Mouse (Mus musculus): ENCODE measurements around the gene Hspa1l. TPM values are rescaled to one million over a fixed set of nuclear protein-coding genes. Genes with fewer than 3 reads are reported as not detected.

The Hspa1l gene
- polyA plus RNA-seq, 1 experiment, result 0.28 TPM

DNA sequence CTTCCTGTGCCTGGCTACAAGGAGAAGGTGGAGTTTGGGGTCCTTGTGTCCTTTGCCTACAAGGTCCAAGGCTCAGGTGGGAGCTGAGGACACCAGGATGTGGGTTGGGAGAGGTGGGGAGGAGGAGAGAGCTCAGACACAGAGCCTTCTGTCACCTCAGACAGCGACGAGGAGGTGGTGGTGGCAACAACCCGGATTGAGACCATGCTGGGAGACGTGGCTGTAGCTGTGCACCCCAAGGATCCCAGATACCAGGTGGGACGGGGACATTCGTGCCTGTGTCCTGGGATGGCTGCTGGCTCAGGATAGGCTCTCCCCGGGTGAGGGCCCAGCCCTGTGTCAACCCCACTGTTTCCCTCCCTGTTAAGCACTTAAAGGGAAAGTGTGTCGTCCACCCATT is 38.9 kb downstream of the Hspa1l start:
- Histone ChIP-seq H3K27ac (ENCODE audit: control insufficient read depth, insufficient read depth, low read length) (no peak overlapping the region), H3K4me3 (ENCODE audit: control insufficient read depth, insufficient read depth, low read length) (no peak overlapping the region), H3K36me3 (ENCODE audit: control insufficient read depth, insufficient read depth, low read length) (peaks cover 29% of the 10 kb centered on the region), H3K4me1 (replicated peaks; ENCODE audit: control insufficient read depth, insufficient read depth, low read length) (peaks cover 4% of the 10 kb centered on the region), H3K27me3 (ENCODE audit: control insufficient read depth, insufficient read depth, low read length) (no peaks in the 10 kb centered on the region)
- TF ChIP-seq POLR2A (IDR thresholded peaks at IDR 0.05; ENCODE audit: control insufficient read depth, extremely low read depth, insufficient read depth, low read length, poor library complexity) (no peak), CTCF (IDR thresholded peaks at IDR 0.05; ENCODE audit: borderline replicate concordance, control insufficient read depth, extremely low read depth, insufficient read depth, low read length, poor library complexity) (no peak)
- 92% methylated on average over 8 of the region's 8 CpGs for WGBS
- DNase-seq, result no peak

GRCm38 (mm10) chr17:35012430-35012829 is 39.9 kb downstream of the Hspa1l start:
- no peak for TF ChIP-seq CTCF (IDR thresholded peaks at IDR 0.05; ENCODE audit: borderline replicate concordance, control insufficient read depth, extremely low read depth, insufficient read depth, low read length, poor library complexity)
- no peak for TF ChIP-seq POLR2A (IDR thresholded peaks at IDR 0.05; ENCODE audit: control insufficient read depth, extremely low read depth, insufficient read depth, low read length, poor library complexity)
- WGBS, result 93% methylated on average over 13 of the region's 13 CpGs
- peaks cover 29% of the 10 kb centered on the region for H3K36me3 ChIP-seq (ENCODE audit: control insufficient read depth, insufficient read depth, low read length)
- peaks cover 14% of the 10 kb centered on the region for H3K4me1 ChIP-seq (replicated peaks; ENCODE audit: control insufficient read depth, insufficient read depth, low read length)
- H3K27ac ChIP-seq (ENCODE audit: control insufficient read depth, insufficient read depth, low read length), result no peak overlapping the region
- no peak overlapping the region for H3K4me3 ChIP-seq (ENCODE audit: control insufficient read depth, insufficient read depth, low read length)
- DNase-seq, result no peak
- H3K27me3 ChIP-seq (ENCODE audit: control insufficient read depth, insufficient read depth, low read length), result no peaks in the 10 kb centered on the region

GRCm38 (mm10) chr17:35013221-35013620 is 40.7 kb downstream of the Hspa1l start:
- Histone ChIP-seq H3K4me3 (ENCODE audit: control insufficient read depth, insufficient read depth, low read length) (no peak overlapping the region), H3K4me1 (replicated peaks; ENCODE audit: control insufficient read depth, insufficient read depth, low read length) (peaks cover 14% of the 10 kb centered on the region), H3K36me3 (ENCODE audit: control insufficient read depth, insufficient read depth, low read length) (peaks cover 29% of the 10 kb centered on the region), H3K27ac (ENCODE audit: control insufficient read depth, insufficient read depth, low read length) (no peak overlapping the region), H3K27me3 (ENCODE audit: control insufficient read depth, insufficient read depth, low read length) (no peaks in the 10 kb centered on the region)
- no peak for DNase-seq
- 89% methylated on average over 6 of the region's 6 CpGs for whole genome bisulfite sequencing
- TF ChIP-seq POLR2A (IDR thresholded peaks at IDR 0.05; ENCODE audit: control insufficient read depth, extremely low read depth, insufficient read depth, low read length, poor library complexity), result no peak

DNA sequence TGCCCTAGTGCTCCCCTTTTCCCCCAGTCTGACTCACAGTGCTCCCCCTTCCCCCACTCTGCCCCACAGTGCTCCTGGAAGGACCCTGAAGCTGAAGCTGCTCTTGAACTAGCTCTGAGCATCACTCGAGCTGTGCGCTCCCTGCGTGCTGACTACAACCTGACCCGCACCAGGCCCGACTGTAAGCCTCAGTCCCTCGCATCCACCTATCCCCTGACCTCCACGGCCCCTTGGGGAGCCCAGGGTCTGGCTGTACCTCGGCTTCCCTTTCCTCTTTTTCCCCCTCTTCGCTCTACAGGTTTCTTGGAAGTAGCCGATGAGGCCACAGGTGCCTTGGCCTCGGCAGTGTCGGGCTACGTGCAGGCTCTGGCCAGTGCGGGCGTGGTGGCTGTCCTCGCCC is 42.8 kb downstream of the Hspa1l start:
- H3K27me3 ChIP-seq (ENCODE audit: control insufficient read depth, insufficient read depth, low read length), result no peaks in the 10 kb centered on the region
- no peak overlapping the region for H3K27ac ChIP-seq (ENCODE audit: control insufficient read depth, insufficient read depth, low read length)
- H3K4me3 ChIP-seq (ENCODE audit: control insufficient read depth, insufficient read depth, low read length), result no peak overlapping the region
- no peak for TF ChIP-seq CTCF (IDR thresholded peaks at IDR 0.05; ENCODE audit: borderline replicate concordance, control insufficient read depth, extremely low read depth, insufficient read depth, low read length, poor library complexity)
- no peak for TF ChIP-seq POLR2A (IDR thresholded peaks at IDR 0.05; ENCODE audit: control insufficient read depth, extremely low read depth, insufficient read depth, low read length, poor library complexity)
- H3K36me3 ChIP-seq (ENCODE audit: control insufficient read depth, insufficient read depth, low read length), result peaks cover 28% of the 10 kb centered on the region
- WGBS, result 97% methylated on average over 16 of the region's 16 CpGs
- peaks cover 14% of the 10 kb centered on the region for H3K4me1 ChIP-seq (replicated peaks; ENCODE audit: control insufficient read depth, insufficient read depth, low read length)
- DNase-seq, result no peak

GRCm38 (mm10) chr17:35016376-35016775 is 43.9 kb downstream of the Hspa1l start, which contains the start of gene Vwa7:
Vwa7 (plus strand) TSS chr17:35016579.
- Histone ChIP-seq H3K36me3 (ENCODE audit: control insufficient read depth, insufficient read depth, low read length) (peaks cover 19% of the 10 kb centered on the region), H3K4me1 (replicated peaks; ENCODE audit: control insufficient read depth, insufficient read depth, low read length) (peaks cover 16% of the 10 kb centered on the region), H3K27ac (ENCODE audit: control insufficient read depth, insufficient read depth, low read length) (no peak within 1 kb of the TSS), H3K4me3 (ENCODE audit: control insufficient read depth, insufficient read depth, low read length) (no peak within 1 kb of the TSS), H3K27me3 (ENCODE audit: control insufficient read depth, insufficient read depth, low read length) (no peaks in the 10 kb centered on the region)
- TF ChIP-seq POLR2A (IDR thresholded peaks at IDR 0.05; ENCODE audit: control insufficient read depth, extremely low read depth, insufficient read depth, low read length, poor library complexity) (no peak), CTCF (IDR thresholded peaks at IDR 0.05; ENCODE audit: borderline replicate concordance, control insufficient read depth, extremely low read depth, insufficient read depth, low read length, poor library complexity) (no peak)
- 69% methylated on average over 12 of the region's 12 CpGs for WGBS
- DNase-seq, result no peak

DNA sequence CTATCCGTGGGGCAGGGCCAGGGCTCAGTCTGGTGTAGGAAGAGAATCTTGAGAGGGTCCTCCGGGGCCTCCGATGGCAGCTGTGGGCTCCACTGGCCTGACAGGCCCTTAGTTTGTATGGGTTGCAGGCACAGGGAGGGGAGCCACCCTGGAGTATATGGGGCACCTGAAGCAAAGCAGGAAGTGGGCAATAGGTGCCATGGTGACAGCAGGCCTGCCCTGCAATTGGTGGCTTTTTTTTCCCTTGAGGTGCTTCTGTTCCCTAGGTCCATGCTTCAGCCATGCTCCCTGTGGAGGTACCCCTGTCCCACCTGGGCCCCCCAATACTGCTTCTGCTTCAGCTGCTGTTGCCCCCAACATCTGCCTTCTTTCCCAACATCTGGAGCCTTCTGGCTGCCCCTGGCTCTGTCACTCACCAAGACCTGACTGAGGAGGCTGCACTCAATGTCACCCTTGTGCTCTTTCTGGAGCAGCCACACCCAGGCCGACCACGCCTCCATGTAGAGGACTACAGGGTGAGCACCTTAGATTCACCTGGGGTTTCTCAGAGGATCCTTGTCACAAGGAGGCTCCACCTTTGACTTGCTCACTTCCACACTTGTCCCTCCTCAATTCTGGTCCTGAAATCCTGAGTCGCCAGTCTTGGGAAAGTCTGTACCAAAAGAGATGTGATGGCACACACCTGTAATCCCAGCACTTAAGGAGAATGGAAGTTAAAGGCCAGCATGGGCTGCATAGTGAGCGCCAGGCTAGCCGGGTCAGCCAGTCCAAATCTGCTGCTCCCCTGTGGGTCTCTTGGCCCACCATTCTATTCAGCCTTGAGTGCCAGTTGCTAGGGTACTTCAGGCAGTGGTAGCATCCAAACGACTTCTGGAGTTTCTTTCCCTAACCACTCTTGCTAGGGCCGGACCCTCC is 44.5 kb downstream of the Hspa1l start:
- TF ChIP-seq POLR2A (IDR thresholded peaks at IDR 0.05; ENCODE audit: control insufficient read depth, extremely low read depth, insufficient read depth, low read length, poor library complexity), result no peak
- TF ChIP-seq CTCF (IDR thresholded peaks at IDR 0.05; ENCODE audit: borderline replicate concordance, control insufficient read depth, extremely low read depth, insufficient read depth, low read length, poor library complexity), result no peak
- H3K27me3 ChIP-seq (ENCODE audit: control insufficient read depth, insufficient read depth, low read length), result no peaks in the 10 kb centered on the region
- H3K27ac ChIP-seq (ENCODE audit: control insufficient read depth, insufficient read depth, low read length), result no peak overlapping the region
- DNase-seq, result no peak
- peaks cover 17% of the 10 kb centered on the region for H3K4me1 ChIP-seq (replicated peaks; ENCODE audit: control insufficient read depth, insufficient read depth, low read length)
- 79% methylated on average over 10 of the region's 10 CpGs for WGBS
- no peak overlapping the region for H3K4me3 ChIP-seq (ENCODE audit: control insufficient read depth, insufficient read depth, low read length)
- H3K36me3 ChIP-seq (ENCODE audit: control insufficient read depth, insufficient read depth, low read length), result peaks cover 14% of the 10 kb centered on the region
